Mouse (Mus musculus) NIH3T3 (cell line): ENCODE measurements around the gene Scgb1b19.
"Not testable (repeated sequence)": the region's sequence is repeated elsewhere in the genome, so short reads cannot be mapped to it uniquely, and the experiment has no call there.

Source experiments
- DNase-seq: peaks from one replicate; pipeline ENCODE4 v3.0.0-alpha.2; 2012; ENCODE audit warnings: low read depth

The Scgb1b19 gene

DNA sequence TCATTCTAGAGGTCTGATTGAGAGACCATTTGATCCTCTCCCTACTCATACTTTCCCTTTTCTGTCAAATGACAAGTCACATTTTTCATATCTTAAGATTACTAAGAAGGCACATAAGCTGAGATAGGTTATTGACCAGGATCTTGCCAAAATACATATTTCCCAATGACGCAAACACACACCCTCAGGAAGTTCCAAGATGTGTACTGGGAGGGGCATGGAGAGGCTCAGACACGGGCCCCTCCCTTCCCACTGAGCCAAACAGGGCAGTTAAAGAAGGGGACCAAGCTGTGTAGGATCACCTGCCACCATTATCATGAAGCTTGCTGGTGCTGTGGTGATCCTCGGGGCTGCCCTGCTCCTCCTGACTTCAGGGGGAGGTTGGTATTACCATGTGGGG is at the start of gene Scgb1b19:
TSS of gene Scgb1b19 (plus strand) at position 301 of the 400 bp plus-strand sequence.
- not testable (repeated sequence) for DNase-seq

DNA sequence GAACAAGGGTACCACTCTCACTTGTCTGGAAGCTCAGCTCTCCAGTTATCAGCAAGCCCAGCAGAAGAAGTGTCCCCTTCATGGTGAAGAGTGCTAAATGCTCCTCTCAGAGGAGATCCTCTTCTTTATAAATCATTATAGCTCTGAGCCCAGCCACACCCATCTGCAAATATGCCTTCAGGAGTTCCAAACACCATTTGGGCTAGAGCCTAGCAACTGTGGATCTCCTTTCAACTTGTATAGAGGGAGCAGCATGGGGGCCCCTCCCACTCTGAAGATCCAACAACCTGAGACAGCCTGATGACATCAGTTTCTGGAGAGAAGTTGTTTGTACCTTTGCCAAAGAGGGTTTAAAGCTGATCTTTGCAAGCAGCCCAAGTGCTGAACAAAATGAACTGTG is 6.9 kb upstream of the Scgb1b19 start, which contains the start of gene Scgb2b19:
TSS of gene Scgb2b19 (minus strand) at position 101 of the 400 bp plus-strand sequence.
- DNase-seq = not testable (repeated sequence)
